ENCODE assay signal across 27 mouse cellular contexts in the genomic region with DNA sequence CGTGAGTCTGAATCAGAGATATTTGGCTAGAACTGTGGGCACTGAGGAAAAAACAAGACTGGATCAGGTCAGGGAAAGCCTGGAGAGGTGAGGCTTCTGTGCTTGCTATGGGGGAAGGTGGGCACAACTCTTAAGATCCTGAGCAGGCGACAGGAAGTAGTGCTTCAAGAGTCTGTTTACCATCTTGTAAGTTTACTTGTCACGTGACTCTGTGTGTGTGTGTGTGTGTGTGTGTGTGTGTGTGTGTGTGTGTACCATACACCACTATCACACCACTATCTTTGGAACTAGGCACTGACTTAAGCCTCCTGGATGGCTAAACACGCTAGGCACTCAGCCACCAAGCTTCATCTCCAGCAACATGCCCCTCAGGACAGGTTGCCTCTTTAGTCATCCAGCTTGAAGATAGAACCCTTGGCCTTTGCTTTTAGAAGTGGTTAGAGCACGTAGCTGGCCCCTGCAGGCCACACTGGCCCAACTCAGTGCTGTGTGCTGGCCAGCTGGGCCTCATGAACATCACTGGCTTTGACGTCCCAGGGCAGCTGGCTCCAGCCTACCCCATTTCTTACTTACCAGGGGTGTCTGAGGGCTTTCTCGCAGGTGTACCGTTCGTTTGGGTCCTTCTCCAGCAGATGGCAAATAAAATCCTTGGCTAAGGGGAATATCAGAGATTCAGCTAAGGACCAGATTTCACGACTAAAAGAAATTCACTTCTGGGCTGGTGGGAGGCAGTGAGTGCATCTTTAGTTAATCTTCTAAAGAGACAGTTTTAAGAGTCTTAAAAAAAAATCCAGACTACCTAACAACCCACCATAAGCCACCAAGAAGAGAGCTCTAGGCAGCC. TPM values are rescaled to one million over a fixed set of nuclear protein-coding genes. Genes with fewer than 3 reads are reported as not detected.
DNase-seq lines count a peak whose midpoint lies in the region; ATAC-seq and TF ChIP-seq lines count a peak whose summit lies in the region.
"Had no signal": no experiment of that assay in that cellular context is flagged by ENCODE, and none has a peak within 500 bp of the region (broad histone marks: within the 10 kb centered on the region; RNA-seq: fewer than 3 reads in every experiment).

No protein-coding gene starts in this region.

- WGBS in thymus, adult 2 months: 70% methylated on average over 10 of the region's 10 CpGs
- WGBS in hindbrain, embryonic 12.5 days: 85% methylated on average over 10 of the region's 10 CpGs

- no peak for TF ChIP-seq CTCF in layer of hippocampus, adult 2 months (conservative IDR thresholded peaks at IDR 0.05)
- TF ChIP-seq CTCF in thymus, adult 2 months (IDR thresholded peaks at IDR 0.05; ENCODE audit: borderline replicate concordance, control insufficient read depth, extremely low read depth, insufficient read depth, low read length, poor library complexity): no peak

- H3K4me1 ChIP-seq in thymus, adult 2 months (replicated peaks; ENCODE audit: control insufficient read depth, insufficient read depth, low read length): peaks cover 55% of the 10 kb centered on the region
- H3K4me1 ChIP-seq in hindbrain, embryonic 12.5 days: no peaks in the 10 kb centered on the region
- H3K4me1 ChIP-seq: forebrain, embryonic 13.5 days; liver, embryonic 12.5 days; midbrain, embryonic 12.5 days had no signal

- H3K4me2 ChIP-seq in hindbrain, embryonic 12.5 days (replicated peaks): no peak overlapping the region
- H3K4me2 ChIP-seq: forebrain, embryonic 13.5 days; heart, embryonic 15.5 days; limb, embryonic 13.5 days; liver, embryonic 12.5 days; midbrain, embryonic 12.5 days had no signal

- no peak overlapping the region for H3K4me3 ChIP-seq in layer of hippocampus, adult 2 months
- H3K4me3 ChIP-seq in thymus, adult 2 months (ENCODE audit: control insufficient read depth, insufficient read depth, low read length): no peak overlapping the region
- H3K4me3 ChIP-seq in hindbrain, embryonic 12.5 days: no peak overlapping the region
- H3K4me3 ChIP-seq: forebrain, embryonic 13.5 days; heart, embryonic 10.5 days; heart, embryonic 15.5 days; limb, embryonic 13.5 days; liver, embryonic 12.5 days; midbrain, embryonic 12.5 days had no signal

- H3K27ac ChIP-seq in layer of hippocampus, adult 2 months: peak overlapping the region; percentile 80
- H3K27ac ChIP-seq in thymus, adult 2 months (ENCODE audit: control insufficient read depth, insufficient read depth, low read length): peak overlapping the region; percentile 81
- no peak overlapping the region for H3K27ac ChIP-seq in hindbrain, embryonic 12.5 days
- H3K27ac ChIP-seq: forebrain, embryonic 13.5 days; heart, embryonic 10.5 days; heart, embryonic 15.5 days; hindbrain, postnatal 0 days; limb, embryonic 13.5 days; liver, embryonic 12.5 days; midbrain, embryonic 12.5 days had no signal

- no peaks in the 10 kb centered on the region for H3K36me3 ChIP-seq in thymus, adult 2 months (ENCODE audit: control insufficient read depth, insufficient read depth, low read length)
- peaks cover 52% of the 10 kb centered on the region for H3K36me3 ChIP-seq in hindbrain, embryonic 12.5 days
- H3K36me3 ChIP-seq: liver, embryonic 12.5 days had no signal

- no peak for ATAC-seq in hindbrain, embryonic 12.5 days (ENCODE audit: low FRiP score)
- ATAC-seq: forebrain, embryonic 13.5 days; hindbrain, postnatal 0 days; intestine, postnatal 0 days; liver, embryonic 12.5 days; liver, postnatal 0 days had no signal

- no peak for DNase-seq in layer of hippocampus, adult 2 months (ENCODE audit: low spot score in 2 of 2)
- no peak for DNase-seq in layer of hippocampus, adult 11-12 months (ENCODE audit: low spot score)
- peak; percentile 41 for DNase-seq in induced T-regulatory cell, adult 2 months (ENCODE audit: low read depth)
- DNase-seq in thymus, adult 2 months: peak; percentile 49
- DNase-seq in thymus, postnatal 36 days: peak; percentile 54 to 56
- DNase-seq in embryo, embryonic 10.5 days (ENCODE audit: low spot score): no peak
- no peak for DNase-seq in embryo, embryonic 11 days
- DNase-seq: adrenal gland, adult 2 months; adrenal gland, postnatal 36 days; cerebellum, adult 18-20 months; cerebellum, postnatal 10 days; gastrocnemius, postnatal 25 days; heart, adult 11 months; kidney, postnatal 4 days; liver, postnatal 0 days; lung, postnatal 36 days had no signal

- no peak overlapping the region for H3K9ac ChIP-seq in hindbrain, embryonic 12.5 days
- H3K9ac ChIP-seq: forebrain, embryonic 13.5 days; heart, embryonic 15.5 days; limb, embryonic 13.5 days; liver, embryonic 12.5 days; liver, postnatal 0 days; midbrain, embryonic 12.5 days had no signal

- H3K9me3 ChIP-seq in hindbrain, embryonic 12.5 days (replicated peaks): no peaks in the 10 kb centered on the region
- H3K9me3 ChIP-seq: forebrain, embryonic 13.5 days; heart, embryonic 10.5 days; heart, embryonic 15.5 days; limb, embryonic 13.5 days; liver, embryonic 12.5 days; midbrain, embryonic 12.5 days had no signal

- TF ChIP-seq POLR2A in thymus, adult 2 months (IDR thresholded peaks at IDR 0.05; ENCODE audit: control insufficient read depth, extremely low read depth, insufficient read depth, low read length, poor library complexity): no peak

- H3K27me3 ChIP-seq in thymus, adult 2 months (ENCODE audit: control insufficient read depth, insufficient read depth, low read length): no peaks in the 10 kb centered on the region
- no peaks in the 10 kb centered on the region for H3K27me3 ChIP-seq in hindbrain, embryonic 12.5 days
- H3K27me3 ChIP-seq: forebrain, embryonic 13.5 days; heart, embryonic 15.5 days; limb, embryonic 13.5 days; liver, embryonic 12.5 days; midbrain, embryonic 12.5 days had no signal

RNA-seq across cellular contexts. Expression of a gene that starts 20.2 kb away (rescaled TPM):
- total RNA-seq in layer of hippocampus, adult 2 months (2021): 10 to 100 TPM; 23.6 to 24.4 TPM
- polyA plus RNA-seq in thymus, adult 2 months (2012; rRNA removed): 2.9 and 3.4 TPM in 2 replicates
- polyA plus RNA-seq in hindbrain, embryonic 12.5 days (2016; fragmentation: Nextera tagmentation; extraction: Ambion mirVana): 19.7 and 20.3 TPM in 2 replicates
- total RNA-seq: adrenal gland, adult 2 months; megakaryocyte, adult 5-6 weeks; neutrophil, adult 5-6 weeks had no signal

Comparison
In these comparisons a context has a peak if more than half of its experiments do, and no peak if none do; other contexts are left out.
1. DNase-seq: peak in induced T-regulatory cell, adult 2 months (single experiment), thymus, adult 2 months (single experiment) and thymus, postnatal 36 days (2 of 2); none in layer of hippocampus, adult 2 months (0 of 2), layer of hippocampus, adult 11-12 months (single experiment), embryo, embryonic 10.5 days (single experiment) and embryo, embryonic 11 days (single experiment).